Comparison of ENCODE assay signal across 8 mouse cellular contexts in genomic region chr15:93002002-93002904, GRCm38 (mm10).
A peak's percentile ranks its signal among the peaks of the same experiment; 100 is the strongest.
DNase-seq lines count a peak whose midpoint lies in the region; ATAC-seq and TF ChIP-seq lines count a peak whose summit lies in the region.

No protein-coding gene starts in this region.

- intact Hi-C loops in gastrocnemius, adult 2 months (cut with DNase I) = no loop called here

- H3K9me3 ChIP-seq in kidney, embryonic 16.5 days (ENCODE audit: low read length) = no peaks in the 10 kb centered on the region
- H3K9me3 ChIP-seq in stomach, embryonic 15.5 days = no peaks in the 10 kb centered on the region

- WGBS in kidney, embryonic 16.5 days = 27% methylated on average over 25 of the region's 25 CpGs
- 19% methylated on average over 25 of the region's 25 CpGs for WGBS in stomach, embryonic 15.5 days
- 22% methylated on average over 25 of the region's 25 CpGs for WGBS in thymus, adult 2 months

- H3K27me3 ChIP-seq in kidney, embryonic 16.5 days (ENCODE audit: insufficient read depth, low read length) = no peaks in the 10 kb centered on the region
- no peaks in the 10 kb centered on the region for H3K27me3 ChIP-seq in stomach, embryonic 15.5 days (replicated peaks)
- no peaks in the 10 kb centered on the region for H3K27me3 ChIP-seq in thymus, adult 2 months (ENCODE audit: control insufficient read depth, insufficient read depth, low read length)

- H3K27ac ChIP-seq in gastrocnemius, adult 2 months = no peak overlapping the region
- H3K27ac ChIP-seq in kidney, embryonic 16.5 days (ENCODE audit: low read length) = no peak overlapping the region
- H3K27ac ChIP-seq in stomach, embryonic 15.5 days = no peak overlapping the region
- H3K27ac ChIP-seq in thymus, adult 2 months (ENCODE audit: control insufficient read depth, insufficient read depth, low read length) = no peak overlapping the region

- peaks cover 18% of the 10 kb centered on the region for H3K4me1 ChIP-seq in kidney, embryonic 16.5 days (ENCODE audit: insufficient read depth, low read length)
- H3K4me1 ChIP-seq in stomach, embryonic 15.5 days = peaks cover 9% of the 10 kb centered on the region; the same call in 1 of the 2 replicates
- peaks cover 5% of the 10 kb centered on the region; the same call in 1 of the 2 replicates for H3K4me1 ChIP-seq in thymus, adult 2 months (replicated peaks; ENCODE audit: control insufficient read depth, insufficient read depth, low read length)

- no peak for DNase-seq in gastrocnemius, adult 2 months
- no peak for DNase-seq in gastrocnemius, adult 8-10 months (ENCODE audit: low spot score in 2 of 2)
- DNase-seq in brain, embryonic 18.5 days (ENCODE audit: low read depth, low spot score) = peak; percentile 42
- peak; percentile 6 to 10 for DNase-seq in heart, adult 9 months (ENCODE audit: low spot score in 2 of 2)
- peak; percentile 10 for DNase-seq in lung, postnatal 36 days
- no peak for DNase-seq in thymus, adult 2 months

- H3K4me2 ChIP-seq in kidney, embryonic 16.5 days (replicated peaks; ENCODE audit: low read depth, low read length) = peak overlapping the region; percentile 58
- peak overlapping the region; percentile 53 for H3K4me2 ChIP-seq in stomach, embryonic 15.5 days

- TF ChIP-seq CTCF in gastrocnemius, adult 2 months (IDR thresholded peaks at IDR 0.05) = no peak
- no peak for TF ChIP-seq CTCF in thymus, adult 2 months (IDR thresholded peaks at IDR 0.05; ENCODE audit: borderline replicate concordance, control insufficient read depth, extremely low read depth, insufficient read depth, low read length, poor library complexity)

- peak overlapping the region; percentile 57 for H3K4me3 ChIP-seq in gastrocnemius, adult 2 months
- H3K4me3 ChIP-seq in kidney, embryonic 16.5 days (ENCODE audit: low read length) = peak overlapping the region; percentile 35
- peak overlapping the region; percentile 26 for H3K4me3 ChIP-seq in stomach, embryonic 15.5 days (replicated peaks)
- H3K4me3 ChIP-seq in thymus, adult 2 months (ENCODE audit: control insufficient read depth, insufficient read depth, low read length) = no peak overlapping the region; the same call in 1 of the 2 replicates

- H3K36me3 ChIP-seq in kidney, embryonic 16.5 days (ENCODE audit: insufficient read depth, low read length) = no peaks in the 10 kb centered on the region
- H3K36me3 ChIP-seq in stomach, embryonic 15.5 days = no peaks in the 10 kb centered on the region
- H3K36me3 ChIP-seq in thymus, adult 2 months (ENCODE audit: control insufficient read depth, insufficient read depth, low read length) = no peaks in the 10 kb centered on the region

- H3K9ac ChIP-seq in kidney, embryonic 16.5 days (replicated peaks; ENCODE audit: low read length) = peak overlapping the region; percentile 51
- H3K9ac ChIP-seq in stomach, embryonic 15.5 days = no peak overlapping the region

- ATAC-seq in kidney, embryonic 16.5 days (ENCODE audit: low FRiP score, low TSS enrichment) = peak; percentile 62
- no peak for ATAC-seq in stomach, embryonic 15.5 days (ENCODE audit: insufficient read depth, low FRiP score, low read depth)

- no peak for TF ChIP-seq POLR2A in thymus, adult 2 months (IDR thresholded peaks at IDR 0.05; ENCODE audit: control insufficient read depth, extremely low read depth, insufficient read depth, low read length, poor library complexity)

Comparison
In these comparisons a context has a peak if more than half of its experiments do, and no peak if none do; other contexts are left out.
1. DNase-seq: peak in brain, embryonic 18.5 days (single experiment), heart, adult 9 months (2 of 2) and lung, postnatal 36 days (single experiment); none in gastrocnemius, adult 2 months (single experiment), gastrocnemius, adult 8-10 months (0 of 2) and thymus, adult 2 months (single experiment).